Mouse (Mus musculus): Measurements from ENCODE around the gene Grm1. TPM values are rescaled to one million over a fixed set of nuclear protein-coding genes. Genes with fewer than 3 reads are reported as not detected.

Grm1 gene
- 0.02 TPM in 1 of 2 replicates, not detected in the other for polyA plus RNA-seq (2012; rRNA removed)
- polyA plus RNA-seq (2014; fragmentation: Nextera tagmentation; extraction: Ambion mirVana): not detected in 2 replicates

- Histone ChIP-seq H3K27ac (no peak within 1 kb of the TSS), H3K4me1 (replicated peaks; ENCODE audit: control insufficient read depth in 2 of 2, insufficient read depth in 2 of 2, low read length in 1 of 2) (no peaks in the 10 kb centered on the region), H3K36me3 (replicated peaks; ENCODE audit: control insufficient read depth, insufficient read depth, low read depth) (no peaks in the 10 kb centered on the region), H3K27me3 (ENCODE audit: control insufficient read depth, insufficient read depth, low read length) (peaks cover 22% of the 10 kb centered on the region), H3K9ac (replicated peaks) (no peak within 1 kb of the TSS), H3K4me2 (ENCODE audit: low read depth) (no peak within 1 kb of the TSS), H3K9me3 (ENCODE audit: control insufficient read depth, low read length) (no peaks in the 10 kb centered on the region), H3K4me3 (ENCODE audit: insufficient read depth in 1 of 2, low read depth in 2 of 2, low read length in 2 of 2) (no peak within 1 kb of the TSS)
- DNase-seq (ENCODE audit: low read depth in 3 of 3, low spot score in 3 of 3) (no peak), ATAC-seq (ENCODE audit: insufficient read depth) (no peak)
- TF ChIP-seq CTCF (IDR thresholded peaks at IDR 0.05; ENCODE audit: low read depth) (no peak), EP300 (IDR thresholded peaks at IDR 0.05; ENCODE audit: low read depth) (no peak)
- 4% methylated on average over 28 of the region's 32 CpGs for WGBS (ENCODE audit: insufficient replicate concordance)
Observed at GRCm38 (mm10) chr10:11081611-11082398, at the start of gene Grm1. TSS of gene Grm1 (minus strand) at chr10:11082356.

- Histone ChIP-seq H3K4me1 (replicated peaks; ENCODE audit: control insufficient read depth in 2 of 2, insufficient read depth in 2 of 2, low read length in 1 of 2) (no peaks in the 10 kb centered on the region), H3K36me3 (replicated peaks; ENCODE audit: control insufficient read depth, insufficient read depth, low read depth) (no peaks in the 10 kb centered on the region), H3K4me3 (ENCODE audit: insufficient read depth in 1 of 2, low read depth in 2 of 2, low read length in 2 of 2) (no peak overlapping the region), H3K27ac (no peak overlapping the region), H3K4me2 (ENCODE audit: low read depth) (no peak overlapping the region), H3K27me3 (ENCODE audit: control insufficient read depth, insufficient read depth, low read length) (no peaks in the 10 kb centered on the region), H3K9ac (replicated peaks) (no peak overlapping the region), H3K9me3 (ENCODE audit: control insufficient read depth, low read length) (no peaks in the 10 kb centered on the region)
- DNase-seq (ENCODE audit: low read depth in 3 of 3, low spot score in 3 of 3): no peak
- ATAC-seq (ENCODE audit: insufficient read depth): no peak
- no peak for TF ChIP-seq CTCF (IDR thresholded peaks at IDR 0.05; ENCODE audit: low read depth)
- TF ChIP-seq EP300 (IDR thresholded peaks at IDR 0.05; ENCODE audit: low read depth): no peak
- WGBS (ENCODE audit: insufficient replicate concordance): 80% methylated on average over 2 of the region's 2 CpGs
Observed at GRCm38 (mm10) chr10:11121781-11122180, 39.6 kb upstream of the Grm1 start.

GRCm38 (mm10) chr10:11098475-11099044 lies 16.4 kb upstream of the Grm1 start:
- TF ChIP-seq CTCF (IDR thresholded peaks at IDR 0.05; ENCODE audit: low read depth): no peak
- no peak for TF ChIP-seq EP300 (IDR thresholded peaks at IDR 0.05; ENCODE audit: low read depth)
- Histone ChIP-seq H3K4me2 (ENCODE audit: low read depth) (no peak overlapping the region), H3K4me3 (ENCODE audit: insufficient read depth in 1 of 2, low read depth in 2 of 2, low read length in 2 of 2) (no peak overlapping the region), H3K27me3 (ENCODE audit: control insufficient read depth, insufficient read depth, low read length) (no peaks in the 10 kb centered on the region), H3K4me1 (replicated peaks; ENCODE audit: control insufficient read depth in 2 of 2, insufficient read depth in 2 of 2, low read length in 1 of 2) (no peaks in the 10 kb centered on the region), H3K36me3 (replicated peaks; ENCODE audit: control insufficient read depth, insufficient read depth, low read depth) (no peaks in the 10 kb centered on the region), H3K9me3 (ENCODE audit: control insufficient read depth, low read length) (no peaks in the 10 kb centered on the region), H3K27ac (no peak overlapping the region), H3K9ac (replicated peaks) (no peak overlapping the region)
- DNase-seq (ENCODE audit: low read depth in 3 of 3, low spot score in 3 of 3) (no peak), ATAC-seq (ENCODE audit: insufficient read depth) (no peak)
- 63% methylated on average over 4 of the region's 4 CpGs for WGBS (ENCODE audit: insufficient replicate concordance)

- H3K27me3 ChIP-seq (ENCODE audit: control insufficient read depth, insufficient read depth, low read length): peaks cover 4% of the 10 kb centered on the region; the same call in 1 of the 2 replicates
- DNase-seq (ENCODE audit: low read depth in 3 of 3, low spot score in 3 of 3) (no peak), ATAC-seq (ENCODE audit: insufficient read depth) (no peak)
- 53% methylated on average over 3 of the region's 3 CpGs for WGBS (ENCODE audit: insufficient replicate concordance)
- TF ChIP-seq EP300 (IDR thresholded peaks at IDR 0.05; ENCODE audit: low read depth) (no peak), CTCF (IDR thresholded peaks at IDR 0.05; ENCODE audit: low read depth) (no peak)
- no peaks in the 10 kb centered on the region for H3K9me3 ChIP-seq (ENCODE audit: control insufficient read depth, low read length)
- H3K4me1 ChIP-seq (replicated peaks; ENCODE audit: control insufficient read depth in 2 of 2, insufficient read depth in 2 of 2, low read length in 1 of 2): no peaks in the 10 kb centered on the region
- H3K9ac ChIP-seq (replicated peaks): no peak overlapping the region
- no peaks in the 10 kb centered on the region for H3K36me3 ChIP-seq (replicated peaks; ENCODE audit: control insufficient read depth, insufficient read depth, low read depth)
- H3K4me2 ChIP-seq (ENCODE audit: low read depth): no peak overlapping the region
- no peak overlapping the region for H3K27ac ChIP-seq
- H3K4me3 ChIP-seq (ENCODE audit: insufficient read depth in 1 of 2, low read depth in 2 of 2, low read length in 2 of 2): no peak overlapping the region
Observed at GRCm38 (mm10) chr10:11086348-11086747, 4.2 kb upstream of the Grm1 start.
